Mouse (Mus musculus) cerebellum, adult 9-11 months (tissue): ENCODE results near the gene Gm42791.

Experiments
- DNase-seq: peaks from one replicate; pipeline ENCODE4 v3.0.0; 2022

The Gm42791 gene

GRCm38 (mm10) chr5:148867171-148867570 lies 127.8 kb downstream of the Gm42791 start:
- DNase-seq = no peak

GRCm38 (mm10) chr5:148866571-148866970 lies 128.4 kb downstream of the Gm42791 start:
- DNase-seq = no peak

- no peak for DNase-seq
Measured at GRCm38 (mm10) chr5:148863409-148863808, 131.5 kb downstream of the Gm42791 start.

- DNase-seq = no peak
Measured at GRCm38 (mm10) chr5:148862853-148863252, 132.1 kb downstream of the Gm42791 start.

- no peak for DNase-seq
Measured at GRCm38 (mm10) chr5:148862136-148862535, 132.8 kb downstream of the Gm42791 start.

- DNase-seq = no peak
Measured at GRCm38 (mm10) chr5:148857522-148857921, 137.4 kb downstream of the Gm42791 start.

- no peak for DNase-seq
Measured at GRCm38 (mm10) chr5:148855047-148855446, 139.9 kb downstream of the Gm42791 start.

GRCm38 (mm10) chr5:148854166-148854565 lies 140.8 kb downstream of the Gm42791 start:
- DNase-seq = no peak

GRCm38 (mm10) chr5:148849516-148849915 lies 145.4 kb downstream of the Gm42791 start:
- DNase-seq = no peak

- DNase-seq = no peak
Measured at GRCm38 (mm10) chr5:148847032-148847431, 147.9 kb downstream of the Gm42791 start.
